In the genomic region with DNA sequence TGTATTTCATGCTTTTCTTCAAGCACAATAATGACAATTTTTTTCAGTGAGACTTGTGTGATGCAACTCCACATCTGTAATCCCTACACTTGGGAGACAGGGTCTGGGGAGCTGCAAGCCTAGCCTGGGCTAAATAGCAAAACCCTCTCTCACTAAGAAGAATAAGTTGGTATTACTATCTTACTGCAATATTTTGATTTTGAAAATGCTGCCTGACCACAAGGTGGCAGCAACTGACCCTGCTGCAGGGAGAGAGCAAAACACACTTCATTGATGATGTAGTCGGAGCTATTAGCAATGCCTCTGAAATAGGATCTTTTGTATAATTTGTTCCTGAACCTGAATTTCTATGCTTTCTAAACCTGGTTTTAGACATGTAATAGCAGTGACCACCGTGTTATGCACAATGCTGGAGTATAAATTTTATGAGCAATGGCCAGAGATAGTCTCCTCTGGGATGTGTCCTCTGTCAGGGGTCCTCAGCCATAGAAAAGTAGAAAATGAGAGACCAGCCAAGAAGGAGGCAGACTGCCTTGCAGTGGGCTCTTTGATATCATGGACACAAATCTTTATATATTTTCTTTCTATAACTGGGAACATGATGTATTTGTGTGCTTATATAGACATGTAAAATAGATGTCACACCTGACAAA, we compare ENCODE assay signal across 8 mouse cellular contexts. TPM values are rescaled to one million over a fixed set of nuclear protein-coding genes. Genes with fewer than 3 reads are reported as not detected.
DNase-seq lines count a peak whose midpoint lies in the region; ATAC-seq and TF ChIP-seq lines count a peak whose summit lies in the region.

No protein-coding gene starts in this region.

- H3K36me3 ChIP-seq in forebrain, embryonic 12.5 days (replicated peaks) = no peaks in the 10 kb centered on the region; the same call in 1 of the 2 replicates
- no peaks in the 10 kb centered on the region for H3K36me3 ChIP-seq in kidney, postnatal 0 days (ENCODE audit: insufficient read depth, low read length)
- no peaks in the 10 kb centered on the region for H3K36me3 ChIP-seq in lung, postnatal 0 days (ENCODE audit: insufficient read depth, low read length)

- WGBS in forebrain, embryonic 12.5 days = 19% methylated on average over 2 of the region's 2 CpGs
- WGBS in kidney, postnatal 0 days = 14% methylated on average over 2 of the region's 2 CpGs
- 24% methylated on average over 2 of the region's 2 CpGs for WGBS in lung, postnatal 0 days

- intact Hi-C loops in gastrocnemius, adult 2 months (cut with DNase I) = loop anchor here (10.0 kb wide), 1 partner anchor 1409 kb away; a partner anchor contains a TSS

- TF ChIP-seq EP300 in lung, postnatal 0 days (IDR thresholded peaks at IDR 0.05) = no peak

- no peaks in the 10 kb centered on the region for H3K9me3 ChIP-seq in forebrain, embryonic 12.5 days
- no peaks in the 10 kb centered on the region for H3K9me3 ChIP-seq in kidney, postnatal 0 days (replicated peaks; ENCODE audit: low read length)
- no peaks in the 10 kb centered on the region for H3K9me3 ChIP-seq in lung, postnatal 0 days (ENCODE audit: low read length)

- peak; percentile 77 for TF ChIP-seq CTCF in gastrocnemius, adult 2 months (IDR thresholded peaks at IDR 0.05)
- peak; percentile 94 for TF ChIP-seq CTCF in kidney, postnatal 0 days (IDR thresholded peaks at IDR 0.05; ENCODE audit: low read depth)
- peak; percentile 92 for TF ChIP-seq CTCF in lung, postnatal 0 days (IDR thresholded peaks at IDR 0.05)

- H3K4me2 ChIP-seq in forebrain, embryonic 12.5 days = no peak overlapping the region
- no peak overlapping the region for H3K4me2 ChIP-seq in kidney, postnatal 0 days (ENCODE audit: low read length)
- no peak overlapping the region for H3K4me2 ChIP-seq in lung, postnatal 0 days (replicated peaks; ENCODE audit: low read depth, low read length)

- peak; percentile 34 for DNase-seq in gastrocnemius, adult 2 months
- no peak for DNase-seq in gastrocnemius, postnatal 25 days
- DNase-seq in c-Kit-positive CD71-positive TER-119-negative erythroid progenitor cells, embryonic 14.5 days (ENCODE audit: low read depth) = peak; percentile 7
- DNase-seq in kidney, postnatal 0 days (ENCODE audit: low spot score) = peak; percentile 79
- peak; percentile 75 for DNase-seq in lung, postnatal 0 days (ENCODE audit: low spot score)
- peak; percentile 59 for DNase-seq in retina, postnatal 1 day

- peak; percentile 85 for ATAC-seq in CD4-positive, CD25-positive, alpha-beta regulatory T cell, adult 4 months
- peak; percentile 57; the same call in 1 of the 2 replicates for ATAC-seq in forebrain, embryonic 12.5 days (ENCODE audit: low FRiP score)
- ATAC-seq in kidney, postnatal 0 days (replicated peaks; ENCODE audit: low FRiP score, low read depth) = no peak; the same call in 1 of the 2 replicates
- ATAC-seq in lung, postnatal 0 days = no peak

- H3K27me3 ChIP-seq in forebrain, embryonic 12.5 days = no peaks in the 10 kb centered on the region
- H3K27me3 ChIP-seq in kidney, postnatal 0 days (ENCODE audit: insufficient read depth, low read length) = no peaks in the 10 kb centered on the region
- no peaks in the 10 kb centered on the region for H3K27me3 ChIP-seq in lung, postnatal 0 days (replicated peaks; ENCODE audit: insufficient read depth, low read length)

- no peak overlapping the region for H3K4me3 ChIP-seq in gastrocnemius, adult 2 months
- no peak overlapping the region for H3K4me3 ChIP-seq in forebrain, embryonic 12.5 days (replicated peaks)
- H3K4me3 ChIP-seq in kidney, postnatal 0 days (replicated peaks; ENCODE audit: low read depth, low read length) = no peak overlapping the region
- no peak overlapping the region for H3K4me3 ChIP-seq in lung, postnatal 0 days (ENCODE audit: low read depth, low read length)

- H3K27ac ChIP-seq in gastrocnemius, adult 2 months = no peak overlapping the region
- no peak overlapping the region for H3K27ac ChIP-seq in forebrain, embryonic 12.5 days
- no peak overlapping the region for H3K27ac ChIP-seq in kidney, postnatal 0 days
- no peak overlapping the region for H3K27ac ChIP-seq in lung, postnatal 0 days (ENCODE audit: low read length)

- H3K4me1 ChIP-seq in forebrain, embryonic 12.5 days = peaks cover 3% of the 10 kb centered on the region; the same call in 1 of the 2 replicates
- no peaks in the 10 kb centered on the region for H3K4me1 ChIP-seq in kidney, postnatal 0 days (replicated peaks; ENCODE audit: insufficient read depth, low read length)
- H3K4me1 ChIP-seq in lung, postnatal 0 days (ENCODE audit: insufficient read depth, low read depth, low read length) = no peaks in the 10 kb centered on the region

- H3K9ac ChIP-seq in forebrain, embryonic 12.5 days = no peak overlapping the region
- H3K9ac ChIP-seq in kidney, postnatal 0 days (ENCODE audit: low read depth, low read length) = no peak overlapping the region
- no peak overlapping the region for H3K9ac ChIP-seq in lung, postnatal 0 days (replicated peaks; ENCODE audit: low read depth)

RNA-seq across cellular contexts. Expression of a gene that starts 18.5 kb away (rescaled TPM):
- total RNA-seq in gastrocnemius, adult 2 months (2021) = under 1 TPM; 0.20 TPM
- under 1 TPM; 0.80 to 0.82 TPM for total RNA-seq in gastrocnemius, postnatal 25 days (2021)
- 1 to 10 TPM; 8.9 TPM for polyA plus RNA-seq in CD4-positive, CD25-positive, alpha-beta regulatory T cell, adult 4 months (2017; shearing (Covaris generic))
- 5.9 and 6.1 TPM in 2 replicates for polyA plus RNA-seq in forebrain, embryonic 12.5 days (2016; fragmentation: Nextera tagmentation; extraction: Ambion mirVana)
- polyA plus RNA-seq in kidney, postnatal 0 days (2015; fragmentation: Nextera tagmentation; extraction: Ambion mirVana) = 3.5 and 3.6 TPM in 2 replicates
- 3.5 and 3.9 TPM in 2 replicates for polyA plus RNA-seq in lung, postnatal 0 days (2015; fragmentation: Nextera tagmentation; extraction: Ambion mirVana)

Comparison
In these comparisons a context has a peak if more than half of its experiments do, and no peak if none do; other contexts are left out.
1. ATAC-seq: peak in CD4-positive, CD25-positive, alpha-beta regulatory T cell, adult 4 months (single experiment) and forebrain, embryonic 12.5 days (single experiment); none in kidney, postnatal 0 days (single experiment) and lung, postnatal 0 days (single experiment).
2. Peak in every context shown above with its lines, with median percentiles within 50 percentile points of each other: CTCF ChIP-seq.